Mouse (Mus musculus): Measurements from ENCODE around the gene Mrpl53.

- TF ChIP-seq CTCF (conservative IDR thresholded peaks at IDR 0.05; ENCODE audit: insufficient read depth, insufficient read length, low read depth, low read length) (no peak), POLR2A (IDR thresholded peaks at IDR 0.05; ENCODE audit: low read depth, low read length) (no peak)
Observed at GRCm38 (mm10) chr6:83122961-83123360, 14.1 kb downstream of the Mrpl53 start.

All from kidney, adult 2 months (tissue).